Mouse (Mus musculus) frontal cortex, adult 2 months (tissue): Measurements from ENCODE around the gene Hivep3. TPM values are rescaled to one million over a fixed set of nuclear protein-coding genes. Genes with fewer than 3 reads are reported as not detected.
A peak's percentile ranks its signal among the peaks of the same experiment; 100 is the strongest.

Experiments
- DNase-seq, 2 experiments: peaks; one replicate each; pipeline ENCODE4 v3.0.0; 2022; ENCODE audit warnings: low spot score in 1 of 2; ENCODE audit errors: extremely low spot score in 1 of 2
- polyA plus RNA-seq: library from polyadenylated mRNA; depleted of rRNA; stranded (reverse); fragments of >200 nt; gene quantifications from 2 replicates; pipeline ENCODE4 v1.2.3, GENCODE M21; 2012

Gene Hivep3
- polyA plus RNA-seq, 1 experiment, result 38.3 TPM

DNA sequence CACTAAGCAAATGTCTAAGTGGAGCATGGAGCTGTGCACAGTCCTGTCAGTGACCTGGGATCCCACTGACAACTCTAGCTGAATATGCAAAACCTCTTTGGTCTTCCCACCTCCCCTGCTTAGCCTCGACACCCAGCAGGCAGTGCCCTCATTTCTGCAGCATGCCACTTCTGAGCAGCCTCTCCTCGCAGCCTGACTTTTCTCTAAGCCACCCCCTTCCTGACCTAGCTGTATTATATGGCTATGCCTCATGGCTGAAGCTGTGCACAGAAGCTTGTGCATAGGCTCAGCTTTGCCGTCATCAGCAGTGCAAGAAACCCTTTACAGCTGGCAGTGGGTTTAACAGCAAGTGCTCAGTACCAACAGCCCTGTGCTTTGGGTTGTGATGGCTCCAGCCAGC is 163.0 kb downstream of the Hivep3 start:
- no peak for DNase-seq

DNA sequence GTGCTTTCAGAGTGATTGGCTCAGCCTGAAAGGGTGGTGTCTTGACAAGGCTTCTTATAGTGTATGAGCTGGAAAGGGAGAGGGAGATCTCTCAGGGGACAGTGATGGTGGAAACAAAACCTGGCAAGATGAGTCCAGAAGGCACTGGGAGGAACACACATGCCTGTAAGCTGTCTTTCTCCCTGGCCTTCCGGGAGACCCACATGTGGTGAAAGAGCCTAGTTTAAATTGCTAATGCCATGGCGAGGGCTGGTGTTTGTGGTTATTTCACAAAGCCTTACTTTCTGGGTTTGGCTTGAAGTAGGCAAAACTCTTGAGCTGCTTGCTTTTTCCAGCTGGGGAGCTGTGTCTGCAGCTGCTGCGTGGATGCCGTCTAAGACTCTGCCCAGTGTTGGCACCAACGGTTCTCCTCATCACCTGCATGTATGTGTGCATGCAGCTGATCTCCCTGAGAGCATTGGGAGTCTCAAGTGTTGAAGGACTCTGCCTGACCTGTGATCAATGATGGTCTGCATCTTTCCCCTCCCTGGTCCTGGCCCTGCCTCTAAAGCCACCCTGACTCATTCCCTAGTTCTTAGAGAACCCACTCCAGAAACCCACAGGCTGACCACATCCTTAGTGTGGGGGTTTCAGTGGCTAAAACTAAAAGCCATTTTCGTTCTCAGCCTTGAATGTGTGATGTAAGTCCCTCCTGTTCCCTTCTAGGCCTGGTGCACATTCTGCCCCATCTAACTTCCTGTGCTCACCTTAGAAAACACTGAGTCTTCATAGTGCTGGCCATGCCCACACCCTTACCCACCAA is 163.7 kb downstream of the Hivep3 start:
- DNase-seq, result no peak

DNA sequence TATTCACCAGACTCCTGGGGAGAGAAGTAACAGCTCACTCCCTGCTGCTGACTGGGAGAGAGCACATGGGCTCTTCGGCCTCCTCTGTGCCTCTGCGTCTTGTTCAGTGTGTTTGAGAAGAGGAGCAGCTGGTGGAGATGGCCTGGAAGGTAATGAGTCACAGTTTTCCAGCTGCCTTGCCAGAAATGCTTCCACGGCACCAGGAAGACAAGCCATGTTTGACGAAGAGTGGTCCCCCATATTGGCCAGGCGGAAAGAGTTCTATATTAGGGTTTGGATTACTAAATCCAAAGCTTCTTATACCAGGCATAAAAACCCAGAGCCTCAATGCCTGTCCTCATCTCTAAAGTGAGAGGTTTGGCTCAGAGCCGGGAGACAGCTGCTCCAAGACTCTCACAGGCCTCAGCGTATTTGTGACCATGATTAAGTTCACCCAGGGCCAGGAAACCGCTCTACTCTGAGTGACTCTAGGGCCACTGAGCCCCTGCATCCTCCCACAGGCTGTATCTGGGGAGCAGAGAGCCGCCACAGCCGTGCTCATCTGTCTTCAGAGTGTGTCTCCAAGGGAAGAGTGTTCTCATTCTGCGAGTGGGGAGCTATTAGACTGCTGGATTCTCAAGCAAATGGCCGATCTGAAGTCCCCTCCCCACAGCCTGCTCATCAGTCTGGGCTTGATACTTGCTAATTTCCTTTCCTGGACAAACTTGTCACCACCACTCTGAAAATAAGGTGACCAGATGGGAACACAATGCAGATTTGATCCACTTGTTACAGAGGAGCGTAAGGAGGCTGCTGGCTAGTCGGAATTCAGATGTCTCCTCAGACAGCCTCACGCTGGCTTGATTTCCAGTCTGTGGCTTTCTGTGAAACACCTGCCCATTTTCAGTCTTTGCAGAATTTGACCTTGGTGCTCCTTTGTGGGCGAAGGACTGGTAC is 168.2 kb downstream of the Hivep3 start:
- peak; percentile 78 to 84 for DNase-seq

DNA sequence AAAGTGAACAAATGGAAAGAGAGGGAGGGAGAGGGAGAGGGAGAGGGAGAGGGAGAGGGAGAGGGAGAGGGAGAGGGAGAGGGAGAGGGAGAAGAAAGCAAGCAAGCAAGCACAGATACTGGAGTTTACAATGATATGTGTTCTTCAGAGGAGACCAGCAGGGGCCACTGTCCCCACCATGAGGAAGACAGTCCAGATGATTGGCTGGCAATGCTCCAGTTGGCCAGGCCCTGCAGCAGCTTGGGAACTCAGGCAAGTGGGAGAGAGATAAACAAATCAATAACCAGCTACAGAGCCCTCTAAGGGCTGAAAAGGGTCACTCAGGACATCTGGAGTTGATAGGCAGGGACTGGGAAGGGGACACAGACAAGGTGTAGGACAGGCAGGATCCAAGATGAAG is 169.7 kb downstream of the Hivep3 start:
- DNase-seq, result peak in 1 of 2 experiments; percentile 54

DNA sequence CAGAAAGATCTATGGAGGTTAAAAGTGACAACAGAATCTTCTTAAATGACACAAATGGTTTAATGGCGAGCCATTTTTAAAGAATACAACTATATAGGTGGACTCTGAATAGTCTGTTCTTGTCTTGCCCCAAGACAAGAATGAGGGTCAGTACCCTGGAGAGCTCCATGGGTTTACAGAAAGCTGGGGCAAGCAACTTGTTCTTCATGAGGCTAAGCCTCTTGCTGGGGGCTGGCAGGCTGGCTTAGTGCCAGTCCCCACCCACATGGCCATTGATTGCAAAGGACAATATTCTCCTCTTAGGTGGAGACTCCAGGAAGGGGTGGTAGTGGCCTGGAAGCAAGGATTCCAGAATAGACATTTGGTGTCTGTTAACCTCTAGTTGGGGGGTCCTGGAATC is 170.2 kb downstream of the Hivep3 start:
- DNase-seq, result no peak

DNA sequence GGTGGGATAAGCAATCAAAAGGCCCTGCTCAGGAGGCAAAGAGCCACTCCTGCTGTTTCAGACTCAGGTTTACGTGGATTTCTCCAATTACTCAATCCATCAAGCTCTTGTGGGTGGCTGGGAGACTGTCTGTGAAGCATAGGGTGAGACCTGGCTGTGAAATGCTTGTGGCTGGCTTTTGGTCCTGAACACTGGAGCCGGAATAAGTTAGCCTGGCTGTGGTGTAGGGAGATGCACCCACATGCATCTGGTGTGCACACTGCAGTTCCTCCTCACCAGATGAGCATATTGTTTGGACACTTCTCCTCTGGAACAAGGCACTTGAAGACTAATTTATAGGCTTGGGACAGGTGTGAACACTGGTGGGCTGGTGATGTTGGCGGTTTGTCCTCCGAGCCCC is 170.7 kb downstream of the Hivep3 start:
- peak in 1 of 2 experiments; percentile 58 for DNase-seq

DNA sequence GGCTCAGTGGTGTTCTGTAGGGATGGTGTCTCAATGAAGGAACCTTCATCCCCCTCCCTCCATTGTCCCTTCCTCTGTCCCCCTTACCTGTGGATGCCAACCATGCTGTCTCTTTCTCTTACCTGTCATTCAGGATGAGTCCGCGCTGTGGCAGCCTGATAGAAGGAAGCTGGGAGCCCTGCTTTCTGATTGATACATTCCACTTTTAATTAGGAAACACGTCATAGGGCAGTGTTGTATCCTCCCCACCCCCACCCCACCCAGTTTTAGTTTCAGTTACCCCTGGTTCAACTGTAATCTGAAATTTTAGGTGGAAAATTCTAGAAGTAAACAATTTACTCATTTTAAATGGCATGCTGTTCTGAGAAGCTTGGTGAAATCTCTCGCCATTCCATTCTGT is 173.5 kb downstream of the Hivep3 start:
- no peak for DNase-seq

DNA sequence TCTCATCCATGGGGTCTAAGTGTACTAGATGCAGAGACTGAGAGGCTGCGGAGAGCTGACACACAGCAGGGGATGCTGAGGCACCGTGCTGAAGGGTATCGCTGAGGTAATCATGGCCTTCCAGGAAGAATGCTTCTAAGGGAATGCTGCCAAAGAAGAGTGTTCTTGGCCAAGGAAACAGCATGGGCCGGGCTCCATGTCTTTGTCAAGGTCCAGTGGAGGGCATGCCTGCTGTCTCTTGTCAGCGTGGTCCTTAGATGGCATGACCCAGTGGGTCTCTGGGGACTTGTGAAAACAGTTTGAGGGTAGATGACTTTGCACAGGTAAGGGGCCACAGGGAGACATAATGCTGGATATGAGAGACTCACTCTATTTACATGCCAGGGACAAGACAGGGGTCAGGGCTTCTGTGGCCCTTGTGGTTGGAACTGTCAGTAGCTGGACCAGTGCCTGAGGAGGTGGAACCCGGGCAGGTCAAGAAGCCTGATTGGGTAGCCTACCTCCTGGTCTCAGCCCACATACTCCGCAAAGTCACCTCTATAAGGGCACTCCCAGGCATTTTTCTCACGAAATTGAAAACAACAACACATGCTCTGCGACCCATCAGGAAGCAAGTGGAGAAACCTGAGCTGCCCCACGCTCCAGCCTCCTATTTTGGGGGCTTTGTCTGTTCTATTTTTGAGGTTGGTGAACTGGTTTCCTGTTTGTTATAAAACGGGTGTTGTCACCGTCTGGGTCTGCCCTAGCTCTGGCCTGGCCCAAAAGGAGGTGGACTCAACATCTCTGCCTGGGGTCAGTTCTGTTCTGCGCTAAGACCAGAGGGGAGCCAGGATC is 177.7 kb downstream of the Hivep3 start:
- DNase-seq, result no peak

DNA sequence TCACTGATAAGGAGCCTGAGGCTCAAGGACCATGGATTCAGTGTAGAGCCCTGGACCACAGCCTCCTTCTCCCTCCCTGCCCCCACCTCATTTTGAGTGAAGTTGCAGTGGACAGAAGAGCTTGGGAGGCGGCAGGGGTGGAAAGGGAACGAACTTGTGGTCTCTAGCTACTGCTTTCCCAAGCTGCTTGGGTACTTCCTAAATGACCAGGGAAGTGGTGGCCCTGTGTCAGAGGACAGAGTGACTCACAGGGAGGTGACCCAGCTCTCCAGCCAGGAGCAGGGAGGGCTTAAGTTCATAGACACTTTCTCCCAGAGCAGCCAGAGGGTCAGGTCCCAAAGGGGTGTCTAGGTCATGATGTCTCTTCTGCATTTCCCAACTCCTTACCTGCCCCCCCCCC is 178.6 kb downstream of the Hivep3 start:
- no peak for DNase-seq

DNA sequence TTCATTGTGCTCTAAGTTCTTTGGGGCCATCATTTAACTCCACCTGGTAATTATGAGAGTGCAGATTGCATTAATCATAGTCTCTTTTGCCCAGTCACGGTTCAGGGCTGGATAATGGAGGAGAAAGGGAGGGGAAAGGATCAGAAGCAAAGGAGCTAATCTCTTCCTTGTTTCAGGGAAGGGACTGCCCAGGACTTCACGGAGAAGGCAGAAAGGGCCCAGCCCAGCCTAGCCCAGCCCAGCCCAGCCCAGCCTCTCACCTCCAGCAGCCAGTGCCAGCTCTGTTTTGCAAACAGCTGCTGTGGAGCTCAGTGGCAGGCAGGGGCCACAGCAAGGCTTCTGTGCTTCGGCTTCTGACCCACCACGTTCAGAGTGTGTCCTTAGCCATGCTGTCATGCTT is 180.6 kb downstream of the Hivep3 start:
- DNase-seq, result no peak

DNA sequence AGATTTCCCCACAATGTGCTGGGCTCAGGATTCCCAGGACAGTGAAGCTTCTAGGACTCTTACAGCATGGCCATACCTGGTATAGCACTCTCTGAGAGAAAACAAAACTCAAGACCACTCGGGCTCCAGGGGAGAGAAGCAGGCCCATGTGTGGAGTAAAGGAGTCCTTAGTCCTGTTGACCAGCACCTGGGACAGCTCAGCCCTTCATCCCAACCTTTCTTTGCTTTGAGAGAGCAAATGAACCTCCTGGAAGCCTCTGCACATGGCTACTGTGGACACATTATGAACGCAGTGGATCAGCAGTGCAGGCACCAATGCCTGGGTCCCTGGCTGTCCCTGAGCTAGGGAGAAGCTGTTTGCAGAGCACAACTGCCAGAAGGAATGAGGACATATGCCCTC is 181.5 kb downstream of the Hivep3 start:
- no peak for DNase-seq

DNA sequence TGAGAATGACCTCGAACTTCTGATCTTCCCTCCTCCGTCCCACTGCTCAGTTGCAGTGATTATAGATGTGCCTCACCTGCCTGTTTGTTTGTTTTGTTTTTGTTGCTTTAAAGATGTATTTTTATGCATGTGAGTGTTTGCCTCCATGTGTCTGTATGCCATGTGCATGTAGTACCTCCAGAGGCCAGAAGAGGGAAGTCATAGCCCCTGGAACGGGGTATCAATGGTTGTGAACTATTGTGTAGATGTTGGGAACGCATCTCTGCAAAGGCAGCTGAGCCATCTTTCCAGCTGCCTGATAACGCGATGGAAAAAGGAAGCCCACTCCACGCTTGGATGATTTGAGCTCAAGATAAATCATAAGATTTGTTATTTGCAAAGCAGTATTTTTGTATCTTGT is 183.9 kb downstream of the Hivep3 start:
- peak in 1 of 2 experiments; percentile 55 for DNase-seq

DNA sequence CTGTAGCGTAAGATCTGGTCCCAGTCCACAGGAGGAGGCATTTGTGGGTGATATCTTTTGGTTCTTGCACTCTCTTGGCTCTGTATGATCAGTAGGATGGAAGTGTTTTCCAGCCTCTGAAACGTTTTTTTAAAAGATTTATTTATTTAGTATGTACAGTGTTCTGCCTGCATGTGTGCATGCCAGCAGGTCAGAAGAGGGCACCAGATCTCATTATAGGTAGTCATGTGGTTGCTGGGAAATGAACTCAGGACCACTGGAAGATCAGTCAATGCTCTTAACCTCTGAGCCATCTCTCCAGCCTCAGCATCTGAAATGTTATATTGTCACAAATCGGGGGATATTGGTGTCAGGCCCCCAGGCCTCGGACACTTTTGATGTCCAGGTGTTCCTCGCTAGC is 185.8 kb downstream of the Hivep3 start:
- no peak for DNase-seq

DNA sequence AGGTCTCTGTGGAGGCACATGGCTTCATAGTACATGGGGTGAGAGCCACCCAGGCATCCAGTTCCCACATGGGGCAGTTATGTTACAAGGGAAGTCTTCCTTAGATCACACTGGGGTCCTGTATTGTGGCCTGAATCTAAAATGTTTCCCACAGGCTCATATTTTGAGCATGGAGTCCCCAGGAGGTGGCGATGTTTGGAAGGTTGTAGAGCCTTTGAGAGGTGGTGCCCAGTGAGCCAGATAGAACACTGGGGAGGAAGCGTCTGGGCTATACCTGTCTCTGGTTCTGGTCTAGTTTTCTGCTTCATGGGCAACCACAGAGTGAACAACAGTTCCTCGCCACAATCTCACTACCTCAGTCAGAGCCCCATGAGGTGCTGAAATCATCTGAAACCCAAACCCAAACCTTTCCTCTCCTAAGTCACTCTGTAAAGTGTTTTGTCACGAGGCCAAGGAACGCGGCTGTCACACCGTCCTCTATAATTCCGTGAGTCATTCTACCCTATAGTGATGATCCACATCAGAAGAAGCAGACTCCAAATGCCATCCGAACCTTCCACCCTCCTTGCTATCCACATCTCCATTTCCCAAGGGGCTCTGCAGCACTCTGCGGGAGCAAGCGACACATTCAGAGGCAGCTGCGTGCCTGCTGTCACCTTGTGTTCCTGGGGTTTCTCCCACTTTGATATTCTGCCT is 187.6 kb downstream of the Hivep3 start:
- peak in 1 of 2 experiments; percentile 56 for DNase-seq

DNA sequence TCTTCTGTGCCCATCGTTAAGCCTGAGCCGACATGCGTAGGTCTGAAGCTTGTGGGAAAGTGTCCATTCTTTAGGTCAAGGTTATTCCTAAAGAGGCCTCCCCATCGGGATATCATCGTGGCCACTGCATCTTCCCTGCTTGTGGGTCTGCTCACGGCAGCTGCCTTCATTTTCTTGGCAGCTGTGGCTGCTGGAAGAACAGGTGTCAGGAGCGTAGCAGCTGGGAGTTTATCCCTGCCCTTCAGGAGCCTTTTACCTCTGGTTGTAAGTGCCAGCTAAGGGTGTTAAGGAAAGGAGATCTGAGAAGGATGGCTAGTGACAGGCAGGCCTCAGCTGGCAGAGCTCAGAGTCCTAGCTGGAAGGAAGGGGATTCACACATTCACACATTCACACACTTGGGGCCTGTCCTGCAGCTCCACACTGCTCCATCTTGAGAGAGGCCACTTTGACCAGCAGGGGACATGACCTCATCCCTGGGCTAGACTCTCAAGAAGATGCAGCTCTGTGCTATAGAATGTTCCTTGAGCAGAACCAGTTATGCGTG is 188.2 kb downstream of the Hivep3 start:
- no peak for DNase-seq

DNA sequence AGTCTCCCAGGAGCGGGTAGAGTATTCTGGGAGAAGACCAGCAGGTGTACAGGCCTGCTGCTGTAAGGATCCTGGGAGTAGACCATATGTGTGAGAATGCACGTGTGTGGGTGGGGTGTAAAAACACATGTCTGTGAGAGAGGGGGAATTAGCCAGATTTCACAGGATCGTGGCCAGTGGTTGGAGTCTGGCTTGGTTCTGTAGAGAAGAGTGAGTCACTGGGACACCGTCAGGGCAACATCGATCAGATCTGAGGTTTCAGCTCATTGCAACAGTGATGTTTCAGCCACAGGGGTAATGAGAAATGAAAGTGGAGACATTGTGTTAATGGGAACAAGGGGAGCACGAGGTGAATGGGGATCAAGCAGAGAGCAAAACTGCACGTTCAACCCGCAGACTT is 189.4 kb downstream of the Hivep3 start:
- DNase-seq, result peak in 1 of 2 experiments; percentile 47

DNA sequence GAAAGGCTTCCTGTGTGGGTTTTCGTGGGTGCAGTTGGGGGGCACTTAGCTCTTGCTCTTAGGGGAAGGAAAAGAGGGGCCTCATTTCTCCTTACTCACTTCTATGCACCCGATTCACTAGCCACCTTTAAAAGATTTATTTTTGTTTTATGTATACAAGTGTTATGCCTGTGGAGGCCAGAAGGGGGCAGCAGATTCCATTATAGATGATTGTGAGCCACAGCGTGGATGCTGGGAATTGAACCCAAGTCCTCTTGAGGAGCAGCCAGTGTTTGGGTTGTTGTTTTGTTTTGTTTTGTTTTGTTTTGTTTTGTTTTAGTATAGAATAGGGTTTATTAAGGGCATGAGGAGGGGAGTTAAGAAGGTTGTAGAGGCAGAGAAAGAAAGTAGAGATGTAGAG is 189.8 kb downstream of the Hivep3 start:
- no peak for DNase-seq

DNA sequence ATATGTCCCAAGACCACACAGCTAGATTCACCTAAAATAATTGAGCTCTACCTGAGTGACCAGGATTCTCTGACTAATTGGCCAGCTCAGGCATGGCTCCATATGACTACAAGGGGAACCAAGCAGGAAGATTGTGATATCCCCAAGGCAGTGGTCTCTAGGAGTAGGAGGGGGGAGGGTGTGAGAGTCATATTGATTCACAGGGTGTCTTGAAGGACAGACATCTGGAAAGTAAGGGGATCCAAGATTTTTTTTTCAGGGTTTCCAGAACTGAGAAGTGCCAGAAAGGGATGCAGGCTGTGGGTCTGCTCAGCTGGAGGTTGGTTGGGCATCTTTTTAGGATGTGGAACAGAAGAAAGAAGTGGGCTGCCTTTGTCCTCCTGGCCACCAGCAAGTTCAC is 191.5 kb downstream of the Hivep3 start:
- no peak for DNase-seq

DNA sequence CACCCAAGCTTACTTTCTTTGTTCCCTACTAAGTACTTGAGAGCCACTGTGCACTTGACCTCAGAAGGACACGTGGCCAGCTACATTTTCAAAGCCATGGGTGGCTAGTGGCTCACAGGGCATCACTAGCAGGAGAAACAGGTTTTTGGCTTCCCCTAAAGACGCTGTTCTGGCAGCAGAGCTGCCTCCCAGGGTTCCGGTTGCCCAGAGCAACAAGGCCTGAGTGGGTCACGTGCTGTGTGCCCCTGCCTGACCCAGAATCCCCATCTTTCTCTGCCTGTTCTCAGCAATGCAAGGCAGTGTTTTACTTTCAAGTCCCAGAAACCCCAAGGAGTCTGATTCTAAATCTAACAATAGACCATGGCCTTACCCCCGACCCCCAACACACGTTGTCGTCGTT is 198.3 kb downstream of the Hivep3 start:
- peak in 1 of 2 experiments; percentile 47 for DNase-seq
